Mouse (Mus musculus) right cerebral cortex, postnatal 4 days (tissue): ENCODE results near the gene Ctsr.
"Not testable (repeated sequence)": the region's sequence is repeated elsewhere in the genome, so short reads cannot be mapped to it uniquely, and the experiment has no call there.

Source experiments
- DNase-seq: peaks from one replicate; pipeline ENCODE4 v3.0.0-alpha.2; 2022

Ctsr gene

DNA sequence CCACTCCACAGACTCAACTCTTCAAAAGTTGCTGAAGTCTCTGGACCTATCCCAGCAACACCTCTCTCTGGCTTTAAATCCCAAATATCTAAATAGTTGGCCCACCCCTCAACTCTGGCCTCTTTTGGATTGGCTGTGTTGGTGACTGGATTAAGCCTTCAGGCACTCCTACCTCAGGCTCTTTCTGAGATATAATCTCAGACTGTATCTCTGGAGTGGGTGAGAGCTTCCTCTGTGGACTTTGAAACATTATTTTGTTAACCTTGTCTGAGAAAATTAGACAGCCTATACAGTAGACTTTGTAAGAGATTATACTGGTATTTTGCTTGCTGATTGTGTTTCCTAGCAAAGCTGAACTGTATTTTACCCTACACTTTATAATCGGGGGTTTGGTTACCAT lies at the start of gene Ctsr:
TSS of gene Ctsr (minus strand) at position 101 of the 400 bp plus-strand sequence.
- no peak for DNase-seq

GRCm38 (mm10) chr13:61203310-61203709 lies 39.3 kb upstream of the Ctsr start, which contains the start of gene Cts6:
TSS of gene Cts6 (minus strand) at chr13:61203410.
- no peak for DNase-seq

DNA sequence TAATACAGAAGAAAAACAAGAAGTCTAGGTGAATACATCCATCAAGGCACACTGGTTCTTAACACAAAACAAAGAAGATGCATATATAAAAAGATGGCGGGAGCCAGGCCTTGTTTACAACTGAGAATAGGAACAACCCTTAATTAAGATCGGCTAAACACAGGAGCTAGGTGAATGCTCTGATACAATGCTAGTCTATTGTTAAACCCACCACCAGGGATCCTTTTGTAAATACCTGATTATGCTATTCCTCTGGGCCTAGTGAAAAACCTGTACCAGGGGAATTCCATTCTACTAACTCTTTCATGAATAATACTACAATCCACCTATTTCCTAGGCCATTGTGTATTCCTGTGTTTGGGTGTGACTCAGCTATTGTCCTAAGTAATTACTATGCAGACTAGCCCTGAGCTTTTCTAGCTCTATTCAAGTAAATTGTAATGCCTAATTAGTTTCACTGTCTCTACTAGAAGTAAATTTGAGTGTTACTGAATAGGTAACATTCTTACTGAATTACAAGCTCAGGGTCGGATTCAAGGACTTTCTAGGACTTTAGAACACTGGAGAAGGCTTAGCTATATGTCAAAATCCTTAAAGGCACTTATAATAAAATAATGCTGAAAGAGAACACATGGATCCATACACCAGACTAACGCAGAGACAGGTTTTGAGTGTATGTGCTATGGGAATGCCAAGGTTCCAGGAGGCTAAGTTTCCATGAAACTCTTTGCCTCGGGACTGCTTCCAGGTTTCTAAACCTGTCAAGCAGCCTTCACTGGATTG lies 21.3 kb upstream of the Ctsr start:
- DNase-seq = not testable (repeated sequence)

- DNase-seq = no peak
These were observed 566 bp upstream of the Ctsr start for GRCm38 (mm10) chr13:61164622-61165021.
